Mouse (Mus musculus) MEL (cell line): ENCODE data around the gene Zc3h10.

ENCODE experiments used
- CTCF ChIP-seq, 3 experiments: IDR thresholded peaks in 2 of 3; conservative IDR thresholded peaks in 1 of 3; 2 replicates each; pipeline ENCODE4 v1.5.1; 2011 to 2012; ENCODE audit warnings: low read length in 3 of 3, low read depth in 2 of 3, mild to moderate bottlenecking in 2 of 3, improper control_type of control experiment in 1 of 3, inconsistent platforms in 1 of 3, mixed read lengths in 1 of 3, moderate library complexity in 1 of 3; ENCODE audit not compliant: control insufficient read depth in 1 of 3, insufficient read depth in 1 of 3, poor library complexity in 1 of 3, severe bottlenecking in 1 of 3
- EP300 ChIP-seq, 2 experiments: IDR thresholded peaks; 2 replicates each; pipeline ENCODE4 v1.6.1; 2011; ENCODE audit warnings: improper control_type of control experiment in 2 of 2, low read length in 2 of 2, low read depth in 1 of 2, mild to moderate bottlenecking in 1 of 2
- POLR2A ChIP-seq, 2 experiments: IDR thresholded peaks; 2 replicates each; pipeline ENCODE4 v1.6.1; 2011 to 2012; ENCODE audit warnings: low read length in 2 of 2, mild to moderate bottlenecking in 2 of 2, control low read depth in 1 of 2, improper control_type of control experiment in 1 of 2, low read depth in 1 of 2, moderate library complexity in 1 of 2; ENCODE audit not compliant: control insufficient read depth in 1 of 2, insufficient read depth in 1 of 2, poor library complexity in 1 of 2

DNA sequence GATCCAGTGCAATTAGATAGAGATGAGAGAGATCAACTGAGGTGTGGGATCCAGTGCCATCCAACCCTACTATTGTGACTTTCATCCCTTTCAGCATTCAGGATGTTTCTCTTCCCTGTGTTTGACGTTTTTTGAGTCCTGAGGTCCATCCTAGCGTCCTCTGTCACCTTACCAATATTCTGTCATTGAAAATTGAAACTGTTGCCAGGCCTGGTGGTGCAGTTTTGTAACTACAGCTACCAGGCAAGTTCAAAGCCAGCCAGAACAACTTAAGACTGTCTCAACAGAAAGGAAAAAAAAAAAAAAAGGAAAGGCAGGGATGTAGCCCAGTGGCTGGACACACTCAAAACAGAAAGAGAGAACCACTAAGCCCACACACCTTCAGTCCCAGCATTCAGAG is 52.3 kb downstream of the Zc3h10 start:
- peak in 1 of 3 experiments; percentile 21; a peak in 1 of 6 replicates for TF ChIP-seq CTCF (IDR thresholded peaks at IDR 0.05 in 2 of 3, conservative IDR thresholded peaks at IDR 0.05 in 1 of 3; ENCODE audit: control insufficient read depth in 1 of 3, insufficient read depth in 1 of 3, low read depth in 2 of 3, low read length in 3 of 3, poor library complexity in 1 of 3, severe bottlenecking in 1 of 3)
- no peak for TF ChIP-seq EP300 (IDR thresholded peaks at IDR 0.05; ENCODE audit: low read depth in 1 of 2, low read length in 2 of 2)
- no peak for TF ChIP-seq POLR2A (IDR thresholded peaks at IDR 0.05; ENCODE audit: control insufficient read depth in 1 of 2, insufficient read depth in 1 of 2, low read depth in 1 of 2, low read length in 2 of 2, poor library complexity in 1 of 2)
